Mouse (Mus musculus): ENCODE data around the gene Tm4sf4. TPM values are rescaled to one million over a fixed set of nuclear protein-coding genes. Genes with fewer than 3 reads are reported as not detected.

The Tm4sf4 gene
- total and polyA plus RNA-seq, 3 experiments: not detected

- Histone ChIP-seq H3K27me3 (replicated peaks) (no peaks in the 10 kb centered on the region), H3K36me3 (replicated peaks in 1 of 2; ENCODE audit: control insufficient read depth in 1 of 2, insufficient read depth in 1 of 2, low read length in 1 of 2) (no peaks in the 10 kb centered on the region), H3K4me3 (replicated peaks in 1 of 3; ENCODE audit: low read depth in 2 of 3, low read length in 2 of 3, poor library complexity in 1 of 3) (no peak overlapping the region), H3K27ac (ENCODE audit: insufficient read depth, low read depth) (no peak overlapping the region), H3K4me2 (ENCODE audit: insufficient read depth, low read depth, poor library complexity, severe bottlenecking) (no peak overlapping the region), H3K79me2 (replicated peaks; ENCODE audit: control insufficient read depth, extremely low read depth, insufficient read depth, poor library complexity, severe bottlenecking) (no peaks in the 10 kb centered on the region), H3K9ac (ENCODE audit: insufficient read depth, low read depth) (no peak overlapping the region), H3K4me1 (ENCODE audit: control insufficient read depth in 1 of 2, insufficient read depth in 2 of 2) (0 out of 4 replicates have a peak, but pooled peaks cover 0 to under 1% of the 10 kb centered on the region in 2 experiments), H3K9me3 (replicated peaks; ENCODE audit: low read length) (no peaks in the 10 kb centered on the region)
- dilution Hi-C loops (cut with MboI; ENCODE audit: extremely low pct_ligation_motif_present, extremely low pct_unique_long_range_greater_than_20kb, low sequenced_read_pairs): no loop called here
- DNase-seq (ENCODE audit: extremely low read depth): no peak
- in situ Hi-C loops (cut with MboI; ENCODE audit: low pct_ligation_motif_present, low pct_unique_long_range_greater_than_20kb, low sequenced_read_pairs): no loop called here
- TF ChIP-seq E2F4 (IDR thresholded peaks at IDR 0.05; ENCODE audit: insufficient replicate concordance, low read depth, low read length) (no peak), CTCF (conservative IDR thresholded peaks at IDR 0.05 in 1 of 2, IDR thresholded peaks at IDR 0.05 in 1 of 2; ENCODE audit: low read depth in 2 of 2, low read length in 2 of 2) (peak in 1 of 2 experiments; percentile 59; a peak in 2 of 4 replicates), RAD21 (IDR thresholded peaks at IDR 0.05; ENCODE audit: low read depth, low read length) (peak; percentile 54)
Observed at GRCm38 (mm10) chr3:57429486-57429885, 4.4 kb downstream of the Tm4sf4 start.

- in situ Hi-C loops (cut with MboI; ENCODE audit: low pct_ligation_motif_present, low pct_unique_long_range_greater_than_20kb, low sequenced_read_pairs) (loop anchor here (10.0 kb wide), 1 partner anchor 167 kb away; no protein-coding TSS in a partner anchor), dilution Hi-C loops (cut with MboI; ENCODE audit: extremely low pct_ligation_motif_present, extremely low pct_unique_long_range_greater_than_20kb, low sequenced_read_pairs) (no loop called here)
- H3K4me3 ChIP-seq (replicated peaks in 1 of 3; ENCODE audit: low read depth in 2 of 3, low read length in 2 of 3, poor library complexity in 1 of 3): no peak overlapping the region
- peaks cover 6 to 11% of the 10 kb centered on the region in 2 experiments; a peak in 3 of 4 replicates for H3K4me1 ChIP-seq (ENCODE audit: control insufficient read depth in 1 of 2, insufficient read depth in 2 of 2)
- no peaks in the 10 kb centered on the region for H3K79me2 ChIP-seq (replicated peaks; ENCODE audit: control insufficient read depth, extremely low read depth, insufficient read depth, poor library complexity, severe bottlenecking)
- H3K9me3 ChIP-seq (replicated peaks; ENCODE audit: low read length): no peaks in the 10 kb centered on the region
- H3K4me2 ChIP-seq (ENCODE audit: insufficient read depth, low read depth, poor library complexity, severe bottlenecking): no peak overlapping the region
- DNase-seq (ENCODE audit: extremely low read depth): no peak
- no peak overlapping the region for H3K9ac ChIP-seq (ENCODE audit: insufficient read depth, low read depth)
- H3K27ac ChIP-seq (ENCODE audit: insufficient read depth, low read depth): no peak overlapping the region
- H3K36me3 ChIP-seq (replicated peaks in 1 of 2; ENCODE audit: control insufficient read depth in 1 of 2, insufficient read depth in 1 of 2, low read length in 1 of 2): no peaks in the 10 kb centered on the region
- no peak for TF ChIP-seq ZNF384 (IDR thresholded peaks at IDR 0.05; ENCODE audit: low read depth, low read length)
- no peak for TF ChIP-seq CHD2 (IDR thresholded peaks at IDR 0.05; ENCODE audit: low read length)
- TF ChIP-seq ZMIZ1 (IDR thresholded peaks at IDR 0.05; ENCODE audit: low read depth, low read length): no peak
- TF ChIP-seq ELF1 (IDR thresholded peaks at IDR 0.05; ENCODE audit: low read depth, low read length): no peak
- TF ChIP-seq ZC3H11A (IDR thresholded peaks at IDR 0.05; ENCODE audit: low read depth, low read length): no peak
- no peak for TF ChIP-seq GABPA (IDR thresholded peaks at IDR 0.05; ENCODE audit: insufficient replicate concordance, low read depth, low read length)
- no peak for TF ChIP-seq POLR2A (IDR thresholded peaks at IDR 0.05; ENCODE audit: low read depth, low read length)
- no peak for TF ChIP-seq CHD1 (IDR thresholded peaks at IDR 0.05; ENCODE audit: low read depth, low read length)
- no peak for TF ChIP-seq USF2 (conservative IDR thresholded peaks at IDR 0.05; ENCODE audit: low read depth, low read length)
- no peak for TF ChIP-seq PAX5 (IDR thresholded peaks at IDR 0.05; ENCODE audit: low read length)
- no peak for TF ChIP-seq SMC3 (IDR thresholded peaks at IDR 0.05; ENCODE audit: low read depth, low read length)
- no peak for TF ChIP-seq CTCF (conservative IDR thresholded peaks at IDR 0.05 in 1 of 2, IDR thresholded peaks at IDR 0.05 in 1 of 2; ENCODE audit: low read depth in 2 of 2, low read length in 2 of 2)
- no peak for TF ChIP-seq E2F4 (IDR thresholded peaks at IDR 0.05; ENCODE audit: insufficient replicate concordance, low read depth, low read length)
- TF ChIP-seq NELFE (IDR thresholded peaks at IDR 0.05; ENCODE audit: low read depth, low read length): no peak
- no peak for TF ChIP-seq TBP (conservative IDR thresholded peaks at IDR 0.05; ENCODE audit: low read depth, low read length)
- no peak for TF ChIP-seq MXI1 (IDR thresholded peaks at IDR 0.05; ENCODE audit: low read depth, low read length)
- TF ChIP-seq ZKSCAN1 (IDR thresholded peaks at IDR 0.05; ENCODE audit: borderline replicate concordance, low read depth, low read length): no peak
- TF ChIP-seq IRF4 (IDR thresholded peaks at IDR 0.05; ENCODE audit: low read depth, low read length): no peak
- TF ChIP-seq MEF2A (IDR thresholded peaks at IDR 0.05; ENCODE audit: borderline replicate concordance, low read depth, low read length): no peak
- no peak for TF ChIP-seq EP300 (IDR thresholded peaks at IDR 0.05; ENCODE audit: low read length)
- no peaks in the 10 kb centered on the region for H3K27me3 ChIP-seq (replicated peaks)
Observed at GRCm38 (mm10) chr3:57431706-57432105, 6.6 kb downstream of the Tm4sf4 start.

Measured in CH12.LX (cell line).